Mouse (Mus musculus) left cerebral cortex, postnatal 25 days (tissue): ENCODE results near the gene Pced1a. TPM values are rescaled to one million over a fixed set of nuclear protein-coding genes. Genes with fewer than 3 reads are reported as not detected.

Experiments used
- DNase-seq, 2 experiments: peaks; one replicate each; pipeline ENCODE4 v3.0.0; 2022; ENCODE audit warnings: low spot score in 2 of 2, mixed read lengths in 1 of 2
- intact Hi-C: fragments of 180-260 bp; cut with DNase I; formaldehyde crosslinking; loops from one replicate; pipeline ENCODE4 v1.15.1; 2025
- total RNA-seq, 2 experiments: library from RNA; stranded (reverse); gene quantifications; 2 replicates each; pipeline ENCODE4 v1.2.3; 2021

Gene Pced1a
- total RNA-seq: 10 to 100 TPM; 20.2 to 23.1 TPM

DNA sequence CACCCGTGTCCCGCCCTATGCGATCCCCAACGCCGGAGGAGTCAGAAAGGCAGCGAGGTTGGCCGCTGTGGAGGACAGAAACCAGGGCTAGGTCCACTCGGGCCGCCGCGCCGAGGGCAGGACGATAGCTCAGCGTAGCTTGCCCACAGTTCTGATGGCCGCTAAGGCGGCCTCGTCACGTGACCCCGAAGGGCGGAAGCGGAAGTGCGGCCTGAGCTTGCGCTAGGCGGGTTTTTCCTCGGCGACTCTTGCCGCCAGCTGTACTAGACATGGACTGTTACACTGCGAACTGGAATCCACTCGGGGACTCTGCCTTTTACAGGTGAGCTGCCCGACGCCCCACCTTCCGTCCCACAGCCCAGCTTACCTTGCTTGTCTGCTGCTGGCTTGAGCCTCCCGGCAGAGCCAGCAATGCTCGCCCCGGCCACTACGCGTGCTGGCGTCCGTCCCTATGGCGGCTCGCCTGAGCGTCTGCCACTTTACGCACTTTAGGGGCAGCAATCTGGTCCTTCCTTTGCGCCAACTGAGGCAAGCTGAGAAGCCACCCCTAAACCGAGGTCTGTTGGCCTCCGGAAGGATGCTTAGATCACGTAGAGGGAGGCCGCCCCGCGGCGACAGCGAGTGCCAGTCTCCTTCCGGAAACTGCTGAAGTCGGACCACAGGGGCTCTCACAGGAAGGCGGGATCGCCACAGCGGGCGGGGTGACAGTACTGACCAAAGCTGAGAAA is at the start of gene Pced1a, which contains the start of gene Vps16:
Gene Pced1a, minus strand, starts transcription at position 576 of the 728 bp plus-strand sequence.
Gene Vps16, plus strand, starts transcription at position 214 of the 728 bp plus-strand sequence.
- intact Hi-C loops: no loop called here
- DNase-seq: peak; percentile 93 to 95

DNA sequence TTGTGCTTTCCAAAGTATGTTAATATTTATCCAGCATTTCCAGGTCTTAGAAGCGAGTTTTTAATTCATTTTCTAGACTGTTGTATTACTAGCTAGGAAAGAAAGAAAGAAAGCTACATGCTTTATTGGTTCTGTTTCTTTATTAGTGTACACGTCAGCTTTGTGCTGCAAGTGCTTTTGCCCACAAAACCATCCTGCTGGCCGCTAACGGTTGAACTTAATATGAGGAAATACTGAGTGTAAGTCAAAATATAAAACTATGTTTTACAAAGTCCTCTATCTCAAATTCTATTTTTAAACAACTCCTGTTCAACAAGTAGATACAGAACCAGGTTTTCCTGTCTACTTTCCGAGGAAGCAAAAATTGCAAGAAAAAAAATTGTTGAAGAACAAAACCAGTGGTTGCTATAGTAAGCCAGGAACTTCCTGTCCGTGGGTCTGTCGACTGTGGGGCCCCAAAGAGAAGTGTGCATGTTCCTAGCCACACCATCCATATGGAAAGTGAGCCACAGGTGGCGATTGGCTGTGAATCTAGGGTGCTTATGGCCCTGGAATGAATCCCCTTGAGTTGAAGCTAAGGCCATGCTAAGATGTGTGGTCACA is 48.5 kb upstream of the Pced1a start:
- DNase-seq: no peak
- intact Hi-C loops: no loop called here

DNA sequence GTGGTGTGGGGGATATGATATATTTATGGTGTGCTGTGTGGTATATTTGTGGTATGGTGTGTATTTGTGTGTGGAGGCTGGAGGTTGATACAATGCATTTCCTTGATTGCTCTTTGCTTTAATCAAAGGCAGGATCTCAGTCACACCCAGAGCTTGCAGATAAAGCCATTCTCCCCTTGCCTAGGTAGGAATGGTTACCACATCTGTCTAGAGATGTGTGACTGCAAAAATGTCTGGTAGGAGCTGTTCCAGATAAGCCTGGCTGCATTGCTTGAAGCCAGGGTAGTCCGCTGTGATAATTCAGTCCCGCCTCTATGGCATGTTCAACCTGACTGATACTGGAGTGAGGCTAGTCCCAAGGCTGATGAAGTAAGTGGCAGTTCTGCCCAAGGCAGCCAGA is 45.4 kb upstream of the Pced1a start:
- intact Hi-C loops: no loop called here
- DNase-seq: no peak

DNA sequence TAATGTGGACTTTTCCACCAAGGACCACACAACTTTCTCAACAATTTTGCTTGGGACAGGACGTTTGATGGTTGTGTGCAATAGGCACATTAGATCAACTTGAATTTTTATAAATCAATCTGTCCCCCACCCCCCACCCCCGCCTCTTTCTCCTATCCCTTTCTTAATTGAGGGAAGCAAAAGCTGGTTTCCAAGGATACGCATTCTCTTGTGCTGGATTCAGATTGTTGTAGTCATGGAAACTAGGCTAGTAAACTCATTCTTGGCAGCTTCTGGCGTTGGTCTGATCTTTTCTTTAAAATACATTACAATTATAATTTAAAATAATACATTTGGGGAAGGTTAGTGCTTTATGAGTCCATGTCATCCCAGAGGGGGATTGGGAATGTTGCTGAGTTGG is 44.9 kb upstream of the Pced1a start:
- intact Hi-C loops: no loop called here
- DNase-seq: peak in 1 of 2 experiments; percentile 68

DNA sequence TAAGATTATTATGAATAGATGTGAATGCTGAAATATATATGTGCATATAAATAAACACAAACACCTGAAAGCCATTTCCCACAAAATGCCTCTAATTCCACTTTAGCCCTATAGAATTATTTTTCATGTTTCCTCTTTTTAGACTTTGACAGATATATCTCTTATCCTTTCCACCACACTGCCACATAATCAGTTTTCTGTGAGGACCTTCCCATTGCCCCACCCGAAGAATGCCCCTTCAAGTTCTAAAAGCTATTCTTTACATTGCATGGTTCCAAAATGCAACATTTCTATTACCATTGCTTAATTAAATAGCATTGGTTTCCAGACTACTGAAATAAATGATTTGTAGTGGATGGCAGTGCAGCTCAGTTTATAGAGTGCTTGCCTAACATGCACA is 41.9 kb upstream of the Pced1a start:
- intact Hi-C loops: no loop called here

DNA sequence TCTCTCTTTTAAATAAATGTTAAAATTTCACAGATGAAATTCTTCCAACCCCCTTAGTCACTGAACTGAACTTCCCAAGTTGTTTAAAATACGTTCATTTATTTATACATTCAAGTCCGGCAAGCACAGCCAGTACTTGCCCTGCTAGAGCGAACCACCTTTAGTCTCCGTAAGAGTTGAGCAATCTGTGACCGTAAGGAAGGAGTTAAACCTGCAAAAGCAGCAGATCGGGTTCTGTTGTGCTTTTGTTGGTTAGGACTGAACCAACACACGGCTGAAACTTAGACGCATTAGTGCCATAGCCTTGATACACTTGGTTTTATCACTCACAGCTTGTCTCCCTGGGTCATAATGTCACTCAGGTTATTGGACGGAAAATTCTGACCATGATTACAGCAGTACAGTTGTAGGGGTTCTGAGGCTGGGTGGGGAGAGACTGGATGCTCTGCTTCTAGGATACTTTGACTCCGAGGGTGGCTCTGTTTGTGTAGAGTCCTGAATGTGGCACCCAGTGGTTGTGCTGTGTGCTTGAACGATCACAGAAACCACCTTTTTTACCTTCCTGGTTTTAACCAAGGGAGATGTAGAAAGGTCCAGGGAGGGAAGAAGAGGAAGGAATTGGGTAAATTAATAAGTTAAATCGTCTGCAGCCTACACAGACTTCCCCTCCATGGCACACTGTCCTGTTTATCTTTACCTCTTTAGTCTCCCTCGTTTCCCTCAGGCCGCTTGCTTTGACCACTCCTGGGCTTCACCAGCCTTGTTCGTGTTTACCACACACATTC is 37.0 kb upstream of the Pced1a start:
- intact Hi-C loops: no loop called here
- no peak for DNase-seq

More for the DNA sequence above, 41.9 kb upstream of the Pced1a start:
- DNase-seq: no peak

DNA sequence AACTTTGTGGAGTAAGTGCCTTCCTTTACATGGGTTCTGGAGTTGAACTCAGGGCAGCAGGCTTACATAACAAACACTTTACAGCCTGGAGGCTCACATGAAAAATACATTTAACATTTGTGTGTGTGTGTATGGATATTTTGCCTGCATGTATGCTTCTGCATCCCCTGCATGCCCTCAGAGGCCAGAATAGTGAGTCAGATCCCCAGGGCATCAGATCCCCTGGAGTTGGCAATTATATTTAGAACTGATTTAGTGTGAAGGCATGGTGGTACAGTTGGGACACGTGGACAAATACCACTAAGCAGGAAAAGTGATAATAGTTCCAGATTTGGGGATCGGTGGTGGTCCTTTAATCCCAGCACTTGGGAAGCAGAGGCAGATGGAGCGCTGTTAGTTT is 35.1 kb upstream of the Pced1a start:
- intact Hi-C loops: no loop called here
- no peak for DNase-seq

DNA sequence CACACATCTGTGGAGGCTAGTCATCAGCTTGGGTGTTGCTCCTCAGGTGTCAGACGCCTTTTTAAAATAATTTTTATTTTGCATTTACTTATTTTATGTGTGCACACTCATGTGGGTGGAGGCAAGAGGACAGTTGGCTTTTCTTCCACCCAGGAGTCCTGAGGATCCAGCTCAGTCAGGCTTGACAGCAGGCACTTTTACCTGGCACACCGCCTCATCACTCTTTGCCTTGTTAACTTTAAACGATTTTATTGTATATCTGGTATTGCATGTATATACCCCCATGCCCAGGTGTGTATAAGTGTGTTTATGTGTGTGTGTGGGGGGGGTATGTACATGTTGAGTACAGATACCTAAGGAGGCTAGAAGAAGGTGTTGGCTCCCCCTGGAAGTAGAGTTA is 33.4 kb upstream of the Pced1a start:
- no peak for DNase-seq

DNA sequence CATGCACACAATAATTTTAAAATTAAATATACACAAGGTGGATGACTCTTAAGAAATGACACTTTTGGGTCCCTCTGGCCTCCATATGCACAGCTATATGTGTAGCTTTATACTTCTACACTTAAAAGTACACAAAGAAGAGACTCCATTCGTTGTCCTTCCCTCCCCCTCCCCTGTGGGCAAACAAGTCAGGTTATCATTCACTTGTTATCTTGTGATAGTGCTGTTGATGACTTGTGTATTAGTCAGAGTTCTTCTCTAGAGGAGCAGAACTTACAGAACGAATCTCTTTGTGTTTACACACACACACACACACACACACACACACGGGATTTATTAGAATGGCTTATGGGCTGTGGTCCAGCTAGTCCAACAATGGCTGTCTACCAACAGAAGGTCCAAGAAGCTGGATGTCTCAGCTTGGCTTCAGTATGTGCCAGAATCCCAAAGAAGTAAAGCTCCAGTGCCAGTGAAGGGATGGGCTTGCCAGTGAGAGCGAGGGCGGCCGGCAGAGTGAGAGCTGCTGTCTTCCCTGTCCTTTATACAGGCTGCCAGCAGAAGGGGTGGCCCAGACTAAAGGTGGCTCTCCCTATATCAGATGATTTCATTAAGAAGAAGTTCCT is 30.4 kb upstream of the Pced1a start:
- peak; percentile 28 to 71 for DNase-seq
- intact Hi-C loops: loop anchor here (5.0 kb wide), 2 partner anchors 37 to 107 kb away; partner anchors contain the start of gene Mrps26

More for the DNA sequence above, 33.4 kb upstream of the Pced1a start:
- intact Hi-C loops: no loop called here

DNA sequence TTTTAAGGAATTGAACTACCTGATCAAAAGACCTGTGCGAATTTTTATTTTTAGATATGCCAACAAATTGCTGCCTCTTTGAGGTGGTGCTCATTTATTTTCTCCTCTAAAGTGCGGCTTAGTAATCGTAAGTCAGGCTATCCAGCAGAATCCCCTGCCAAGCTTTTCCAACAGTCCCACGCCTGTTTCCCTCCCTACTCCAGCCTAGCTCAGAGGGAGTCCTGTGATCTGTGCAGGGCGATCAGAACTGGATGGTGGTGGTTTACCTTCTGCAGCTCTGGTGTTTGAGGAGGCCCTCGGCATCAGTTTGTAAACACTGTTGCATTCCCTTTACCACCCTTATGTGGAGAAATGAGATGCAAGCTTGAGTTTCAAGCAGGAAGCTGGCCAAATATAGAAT is 28.9 kb upstream of the Pced1a start:
- peak in 1 of 2 experiments; percentile 61 for DNase-seq
- intact Hi-C loops: loop anchor here (5.0 kb wide), 2 partner anchors 39 to 109 kb away; partner anchors contain the start of gene Mrps26

DNA sequence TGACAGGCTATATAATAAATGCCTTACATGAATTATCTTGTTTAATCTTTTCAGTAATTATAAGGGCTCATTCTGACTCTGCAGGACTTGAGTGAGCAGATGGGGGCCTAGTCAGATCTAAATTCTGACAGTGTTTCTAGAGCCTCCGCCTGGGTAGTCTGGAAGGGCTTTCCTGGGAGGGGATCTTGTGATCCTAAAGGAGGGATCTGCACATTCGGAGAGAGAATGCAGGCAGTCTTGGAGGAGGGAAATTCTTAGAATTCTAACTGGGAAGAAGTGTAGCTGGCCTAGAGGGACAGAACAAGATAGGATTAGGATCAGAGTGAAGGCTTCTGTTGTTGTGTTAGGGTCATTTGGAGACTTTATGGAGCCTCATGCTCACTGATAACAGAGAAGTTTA is 27.8 kb upstream of the Pced1a start:
- intact Hi-C loops: loop anchor here (5.0 kb wide), 2 partner anchors 40 to 110 kb away; partner anchors contain the start of gene Mrps26
- DNase-seq: no peak

DNA sequence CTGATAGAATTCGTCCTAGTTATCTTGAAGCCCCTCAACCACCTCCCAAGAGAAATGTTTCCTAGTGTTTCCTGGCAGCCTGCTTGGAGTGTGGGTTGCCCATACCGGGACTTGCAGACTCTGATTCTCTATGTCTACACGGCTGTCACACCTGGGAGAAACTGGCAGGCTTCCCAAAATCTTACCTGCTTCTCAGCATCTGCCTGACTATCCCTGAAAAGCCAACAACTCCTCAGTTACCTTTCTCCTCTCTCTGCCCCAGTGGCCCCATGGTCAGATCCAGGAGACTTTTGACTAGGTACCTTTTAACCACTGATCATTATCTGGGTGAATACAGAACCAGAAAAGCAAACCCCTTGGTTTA is 27.2 kb upstream of the Pced1a start:
- intact Hi-C loops: loop anchor here (5.0 kb wide), 2 partner anchors 41 to 111 kb away; partner anchors contain the start of gene Mrps26
- DNase-seq: no peak

DNA sequence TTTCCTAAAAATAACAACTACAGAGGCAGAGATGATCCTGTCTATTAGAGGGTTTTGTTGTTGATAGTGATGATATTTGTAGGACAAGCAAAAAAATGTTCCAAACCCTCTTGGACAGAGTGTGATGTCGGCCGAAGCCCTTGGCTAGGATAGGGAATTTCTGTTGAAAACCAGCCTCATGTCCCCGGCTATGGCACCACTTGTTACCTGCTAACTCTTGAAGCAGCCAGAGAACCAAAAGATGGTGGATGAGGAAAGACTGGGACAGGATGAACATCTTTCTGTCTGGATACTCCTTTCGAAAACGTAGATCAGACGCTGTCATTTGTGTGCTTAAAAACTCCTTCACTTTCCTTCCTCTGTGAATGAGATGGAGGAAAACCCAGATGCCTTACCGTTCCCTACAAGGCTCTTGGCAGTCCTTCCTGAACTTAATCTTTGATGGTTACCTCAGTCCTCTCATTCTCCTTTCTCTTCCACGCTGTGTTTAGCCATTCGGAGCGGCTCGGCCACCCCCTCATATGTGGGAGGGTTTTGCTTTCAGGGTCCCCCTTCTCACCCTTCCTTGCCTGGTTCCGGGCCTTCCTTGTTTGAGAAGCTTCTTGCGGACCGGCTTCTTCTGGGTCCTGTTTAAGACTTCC is 26.7 kb upstream of the Pced1a start:
- DNase-seq: peak in 1 of 2 experiments; percentile 35
- intact Hi-C loops: loop anchor here (5.0 kb wide), 2 partner anchors 41 to 111 kb away; partner anchors contain the start of gene Mrps26

DNA sequence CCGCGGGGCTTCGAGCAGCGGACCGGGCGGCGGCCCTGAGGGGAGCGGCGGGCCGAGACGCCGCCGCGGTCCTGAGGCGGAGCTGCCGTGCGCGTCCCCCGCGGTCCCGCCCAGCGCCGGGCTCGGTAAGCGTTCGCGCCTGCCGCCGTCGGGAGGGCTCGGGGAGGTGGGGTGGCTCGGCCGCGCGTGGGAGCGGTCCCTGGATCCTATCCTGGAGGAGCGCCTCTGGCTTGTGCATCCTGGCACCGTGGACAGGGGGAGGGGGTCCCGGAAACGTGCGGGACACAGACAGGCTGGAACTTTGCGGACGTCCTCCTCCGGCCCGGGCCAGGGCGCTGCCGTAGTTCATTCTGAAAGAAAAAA is 25.9 kb upstream of the Pced1a start:
- peak; percentile 74 to 84 for DNase-seq
- intact Hi-C loops: loop anchor here (5.0 kb wide), 2 partner anchors 42 to 112 kb away; partner anchors contain the start of gene Mrps26

DNA sequence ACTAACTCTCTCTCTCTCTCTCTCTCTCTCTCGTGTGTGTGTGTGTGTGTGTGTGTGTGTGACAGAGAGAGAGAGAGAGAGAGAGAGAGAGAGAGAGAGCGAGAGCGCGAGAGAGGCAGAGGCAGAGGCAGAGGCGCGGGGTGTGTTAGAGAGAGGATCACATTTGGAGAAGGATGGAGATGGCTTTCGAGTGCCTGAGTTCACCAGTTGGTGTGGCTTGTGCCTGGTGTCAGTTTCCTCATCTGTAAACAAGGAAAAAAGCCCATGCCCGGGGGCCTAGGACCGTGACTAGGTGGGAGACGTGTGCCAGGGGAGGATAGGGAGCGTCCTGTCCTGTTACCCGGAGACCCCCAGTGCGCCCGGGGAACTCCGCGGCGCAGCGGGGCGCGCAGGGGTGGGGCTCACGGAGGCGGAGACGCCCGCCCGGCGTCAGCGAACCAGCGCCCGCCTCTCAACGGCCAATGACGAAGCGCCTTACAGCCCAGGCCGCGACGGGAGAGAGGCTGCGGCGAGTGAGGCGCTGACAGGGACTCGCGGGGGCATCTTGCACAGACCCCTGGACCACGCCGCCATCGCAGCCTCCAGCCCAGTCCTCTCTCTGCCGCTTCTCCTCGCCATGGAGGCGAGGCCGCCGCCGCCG is 25.4 kb upstream of the Pced1a start, which contains the start of gene Ptpra:
Gene Ptpra, plus strand, starts transcription at position 485 of the 640 bp plus-strand sequence.
- peak; percentile 93 to 94 for DNase-seq
- intact Hi-C loops: loop anchor here (5.0 kb wide), 2 partner anchors 42 to 112 kb away; partner anchors contain the start of gene Mrps26

DNA sequence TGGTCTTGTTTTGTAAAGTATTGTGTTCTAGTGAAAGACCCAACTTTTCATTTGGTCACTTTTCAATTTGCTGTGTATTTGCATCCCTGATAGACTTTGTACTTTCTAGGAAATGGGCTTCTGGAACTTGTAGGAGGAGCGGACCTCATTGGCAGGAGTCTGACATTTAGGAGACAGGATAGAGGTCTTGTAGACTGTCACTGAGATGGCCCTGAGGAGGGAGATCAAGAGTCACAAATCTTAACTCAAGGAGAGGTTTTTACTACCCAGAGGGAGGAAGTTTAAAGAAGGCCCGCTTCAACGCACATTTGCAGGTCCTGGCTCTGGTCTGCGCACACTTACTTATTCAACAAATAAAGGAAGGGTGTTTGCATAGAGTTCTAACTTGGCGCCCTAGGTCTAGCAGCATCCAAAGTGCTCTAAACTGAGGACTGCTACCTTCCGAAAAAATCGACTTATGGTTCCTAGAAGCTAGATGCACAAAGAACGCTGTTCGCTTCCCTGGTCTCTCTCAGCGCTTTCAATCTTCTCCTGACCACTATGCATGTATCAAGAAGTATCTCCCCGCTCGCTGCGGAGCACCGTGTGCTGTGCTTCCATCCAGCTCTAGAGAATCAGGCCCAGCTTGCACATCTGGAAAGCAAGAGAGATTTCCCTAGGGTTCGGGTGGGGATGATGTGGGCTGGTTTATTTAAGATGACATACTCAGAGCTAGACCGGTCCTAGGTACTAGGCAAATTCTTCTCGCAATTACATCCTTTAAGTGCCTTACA is 24.7 kb upstream of the Pced1a start:
- intact Hi-C loops: no loop called here
- no peak for DNase-seq

DNA sequence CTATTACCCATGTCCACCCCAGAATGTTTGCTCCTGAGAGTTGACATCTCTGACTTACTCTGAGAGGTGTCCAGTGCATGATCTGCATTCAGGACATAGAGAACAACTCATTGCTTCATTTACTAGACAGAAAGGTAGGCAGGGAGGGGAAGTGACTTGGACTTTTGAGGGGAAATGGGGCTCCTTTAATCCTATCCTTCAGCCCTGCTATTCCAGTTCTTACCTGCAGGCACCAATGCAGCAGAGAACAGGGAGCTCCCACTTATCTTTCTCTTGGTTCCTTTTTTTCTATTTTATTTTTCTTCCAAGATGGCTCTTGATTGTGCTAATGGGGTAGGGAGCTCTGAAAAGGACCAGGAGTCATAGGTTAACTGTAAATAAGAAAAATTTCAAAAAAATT is 23.9 kb upstream of the Pced1a start:
- no peak for DNase-seq
- intact Hi-C loops: no loop called here

DNA sequence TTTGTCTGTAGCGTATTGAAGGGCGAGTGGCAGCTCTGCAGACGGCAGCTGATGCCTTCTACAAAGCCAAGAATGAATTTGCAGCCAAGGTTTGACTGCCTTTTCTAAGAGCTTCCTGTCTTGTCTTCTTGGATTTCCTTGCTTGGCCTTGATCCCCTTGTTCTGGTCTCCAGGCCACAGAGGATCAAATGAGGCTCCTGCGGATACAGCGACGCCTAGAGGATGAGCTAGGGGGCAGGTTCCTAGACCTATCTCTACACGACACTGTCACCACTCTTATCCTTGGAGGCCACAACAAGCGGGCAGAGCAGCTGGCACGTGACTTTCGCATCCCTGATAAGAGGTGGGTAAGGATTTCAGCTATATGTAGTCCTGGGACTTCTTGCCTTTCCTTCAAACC is 17.7 kb upstream of the Pced1a start:
- intact Hi-C loops: no loop called here
- no peak for DNase-seq
